Mouse (Mus musculus) ovary, postnatal 36 days (tissue): Measurements from ENCODE around the gene Hand2.

ENCODE experiments used
- DNase-seq: peaks from one replicate; pipeline ENCODE4 v3.0.0; 2022; ENCODE audit warnings: low spot score, mixed read lengths

Gene Hand2

DNA sequence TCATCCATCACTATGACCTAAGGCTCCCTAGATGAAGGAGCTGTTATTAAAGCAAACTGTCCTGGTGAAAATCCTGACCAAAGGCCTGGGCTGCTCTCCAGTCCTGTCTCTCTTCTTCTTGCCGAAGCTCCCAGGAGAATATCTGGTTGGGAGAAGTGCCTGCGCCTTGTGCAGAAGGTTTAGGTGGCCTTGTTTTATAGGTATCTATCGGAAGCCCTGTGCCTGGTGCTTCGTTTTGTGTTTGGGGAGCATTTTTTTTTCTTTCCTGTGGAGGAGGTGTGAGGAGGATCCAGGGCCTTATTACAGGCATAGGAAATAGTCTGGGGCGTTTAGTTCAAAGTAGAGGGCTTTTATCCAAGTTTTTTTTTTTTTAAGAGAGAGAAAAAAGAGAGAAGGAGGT is 3.9 kb downstream of the Hand2 start:
- no peak for DNase-seq

DNA sequence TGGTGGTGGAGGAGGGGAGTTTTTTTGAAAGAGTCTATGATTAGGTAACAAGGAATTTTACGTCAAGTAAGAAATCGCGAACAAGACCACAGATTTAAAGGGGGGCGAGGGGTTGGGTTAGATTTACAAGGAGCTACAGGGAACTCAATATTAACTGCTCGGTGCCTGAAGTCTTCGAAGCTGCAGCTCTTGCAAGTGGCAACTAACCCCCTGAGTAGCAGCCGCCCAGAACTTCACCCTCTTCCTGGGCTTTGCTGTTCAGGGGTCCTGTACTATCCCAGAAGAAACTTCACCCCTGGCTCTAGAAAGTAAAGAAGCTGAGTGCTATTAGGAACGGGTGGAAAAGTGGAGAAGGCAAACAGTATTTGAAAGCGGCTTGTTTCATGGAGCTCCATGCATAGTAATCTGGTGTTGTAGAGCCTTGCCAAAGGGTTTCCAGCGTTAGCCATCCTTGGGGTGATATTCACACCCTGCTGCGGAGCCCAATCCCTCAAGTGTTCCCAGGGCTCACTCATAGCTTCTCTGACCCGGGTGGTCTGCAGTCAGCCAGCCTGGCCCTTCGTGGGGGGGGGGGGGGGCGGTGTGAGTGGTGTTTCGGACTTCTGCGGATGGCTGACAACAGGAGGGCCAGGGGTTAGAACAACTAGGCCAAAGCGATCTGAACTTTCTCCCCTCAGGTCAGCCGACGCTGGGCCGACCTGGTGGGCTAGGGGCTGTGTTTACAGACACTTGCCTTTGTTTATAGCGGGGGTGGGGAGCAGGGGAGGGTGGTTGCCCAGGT is 4.5 kb downstream of the Hand2 start:
- DNase-seq, result no peak

DNA sequence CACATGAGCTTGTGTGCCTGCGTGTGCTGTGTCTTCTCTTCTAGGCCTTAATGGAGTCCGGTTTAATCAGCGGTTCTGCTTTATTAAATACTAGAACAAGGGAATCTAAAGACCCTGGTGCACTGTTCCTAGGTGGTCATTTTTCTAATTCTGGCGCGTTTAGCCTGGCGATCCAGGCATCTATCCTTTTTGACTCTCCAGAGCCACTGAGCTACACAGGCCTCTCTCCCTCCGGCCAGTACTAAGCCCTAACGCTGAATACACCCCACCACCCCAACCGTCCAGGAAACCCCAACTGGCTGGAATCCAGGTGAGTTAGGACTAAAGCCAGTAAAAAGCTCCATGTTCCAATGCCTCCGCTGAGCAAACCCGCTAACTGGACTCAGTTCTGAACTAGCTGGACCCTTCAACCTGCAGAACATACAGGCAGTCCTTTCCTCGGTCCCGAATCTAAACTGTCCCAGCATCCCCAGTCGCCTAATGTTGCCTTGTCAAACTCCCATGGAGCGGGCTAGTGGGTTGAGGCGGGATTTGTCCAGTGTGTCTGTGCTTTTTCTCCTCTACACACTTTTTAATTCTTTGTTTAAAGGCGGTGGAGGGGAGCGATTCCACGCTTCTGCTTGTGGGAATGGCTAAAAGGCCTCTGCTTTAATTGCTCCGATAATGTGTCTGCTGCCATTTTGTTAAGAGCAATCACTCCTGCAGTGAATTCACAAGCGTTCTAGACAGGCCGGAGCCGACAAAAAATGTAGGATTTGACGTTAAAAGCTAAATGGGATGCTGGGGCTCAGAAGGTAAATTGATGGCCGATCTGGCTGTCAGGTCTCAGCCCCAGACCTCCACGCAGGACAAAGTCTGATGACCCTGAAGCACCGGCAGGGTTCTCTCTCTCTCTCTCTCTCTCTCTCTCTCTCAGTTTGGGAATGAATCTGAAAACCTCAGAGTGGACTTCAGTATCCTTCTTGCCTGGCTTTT is 5.6 kb downstream of the Hand2 start:
- DNase-seq, result no peak

DNA sequence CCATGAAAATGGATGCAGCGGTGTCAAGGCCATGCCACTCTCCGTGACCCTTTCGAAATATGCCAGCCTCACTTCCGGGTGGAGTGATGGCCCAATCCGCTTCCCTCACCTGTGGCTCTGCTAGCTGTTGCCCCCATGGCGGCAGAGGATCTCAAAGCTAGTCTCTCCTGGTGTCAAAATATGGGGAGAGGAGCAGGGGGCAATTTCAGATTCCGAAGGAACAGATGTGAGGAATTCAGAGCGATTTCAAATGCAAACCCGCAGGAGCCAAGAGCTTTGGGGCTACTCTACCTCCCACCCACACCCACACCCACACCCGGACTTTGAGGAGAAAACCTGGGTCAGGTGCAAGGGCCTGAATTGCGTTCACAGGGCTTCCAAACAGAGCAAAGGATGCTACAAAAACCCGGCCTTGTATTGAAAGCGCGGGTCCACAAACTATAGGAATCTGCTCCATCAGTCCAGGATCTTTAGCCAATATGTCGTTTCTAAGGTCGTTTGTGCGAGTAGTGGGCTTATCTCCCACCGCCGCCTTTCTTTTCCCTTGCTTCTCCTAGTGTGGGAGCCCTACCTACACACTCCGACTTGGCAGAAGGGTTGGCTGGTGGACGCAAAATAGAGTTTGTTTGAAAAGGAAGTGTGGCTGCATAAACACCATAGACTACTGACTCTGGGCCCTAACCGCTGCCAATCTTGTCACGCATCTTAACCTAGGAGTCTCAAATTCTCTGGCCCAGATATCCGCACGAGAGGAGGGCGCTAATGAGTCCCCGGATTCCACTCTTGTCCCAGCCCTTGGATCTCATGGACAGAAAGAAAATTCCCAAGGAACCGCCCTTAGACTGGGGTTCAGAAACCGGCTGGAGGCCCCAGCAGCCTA is 6.7 kb downstream of the Hand2 start:
- no peak for DNase-seq

GRCm38 (mm10) chr8:57328161-57328920 is 7.6 kb downstream of the Hand2 start:
- no peak for DNase-seq

GRCm38 (mm10) chr8:57328931-57329341 is 8.2 kb downstream of the Hand2 start:
- DNase-seq, result no peak

DNA sequence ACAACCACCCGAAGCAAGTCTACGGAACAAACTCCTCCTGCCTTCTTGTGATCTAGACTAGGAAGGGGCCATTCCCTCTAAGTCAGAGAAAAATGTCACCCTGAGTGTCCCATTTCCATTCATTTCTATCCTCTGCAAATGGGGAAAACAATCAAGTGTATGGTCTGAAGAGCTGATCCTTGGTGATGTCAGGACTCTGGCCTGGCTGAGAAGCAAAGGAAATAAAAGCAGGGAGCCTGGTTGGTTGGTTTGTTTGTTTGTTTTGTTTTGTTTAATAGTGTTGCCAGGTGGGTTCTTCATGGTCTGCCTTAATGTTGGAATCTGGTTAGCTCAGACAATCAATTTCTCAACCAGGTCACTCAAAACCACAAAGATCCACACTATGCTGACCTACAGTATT is 9.3 kb downstream of the Hand2 start:
- DNase-seq, result no peak

DNA sequence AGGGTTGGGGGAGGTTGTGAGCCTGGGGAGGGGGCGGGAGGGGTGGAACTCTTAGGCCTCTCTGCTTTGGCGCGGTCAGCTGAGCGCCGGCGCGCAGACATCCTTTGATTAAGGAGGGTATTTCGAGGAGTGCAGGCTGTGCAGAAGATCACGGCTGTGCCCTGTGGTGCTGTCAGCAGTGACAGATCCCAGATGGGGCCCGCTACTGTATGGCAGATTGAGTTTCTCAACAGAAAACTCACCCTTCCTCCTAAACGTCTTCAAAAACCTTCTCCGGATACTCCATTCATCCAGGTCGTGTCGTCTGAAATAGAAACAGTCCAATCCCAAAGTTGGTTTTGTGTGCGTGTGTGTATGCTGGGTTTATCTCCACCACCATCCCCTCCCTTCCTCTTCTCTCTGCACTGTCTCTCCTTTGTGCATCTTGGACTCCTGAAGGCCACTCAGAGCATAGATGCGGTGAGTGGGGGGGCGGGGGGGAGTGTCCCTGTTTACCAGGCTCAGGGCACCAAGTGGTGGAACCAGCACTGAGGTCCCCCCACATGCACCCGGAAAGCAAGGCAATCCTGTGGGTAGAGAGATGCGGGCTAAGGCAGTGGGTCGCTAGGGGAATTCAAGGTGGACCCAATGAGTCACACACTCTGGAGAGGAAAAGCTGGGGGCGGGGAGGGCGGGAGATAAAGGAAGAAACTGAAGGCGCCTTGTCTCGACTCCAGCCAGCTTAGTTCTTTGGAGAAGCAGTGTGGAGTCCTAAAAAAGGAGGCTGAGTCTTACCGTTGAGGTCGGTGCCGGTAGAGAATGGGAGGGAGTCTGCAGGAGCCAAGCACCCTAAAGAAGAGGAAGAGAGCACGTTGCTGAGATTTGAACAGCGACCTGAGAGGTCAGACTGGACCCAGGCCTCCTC is 11.2 kb downstream of the Hand2 start:
- no peak for DNase-seq

- no peak for DNase-seq
These were observed 12.1 kb downstream of the Hand2 start for GRCm38 (mm10) chr8:57332676-57333482.

DNA sequence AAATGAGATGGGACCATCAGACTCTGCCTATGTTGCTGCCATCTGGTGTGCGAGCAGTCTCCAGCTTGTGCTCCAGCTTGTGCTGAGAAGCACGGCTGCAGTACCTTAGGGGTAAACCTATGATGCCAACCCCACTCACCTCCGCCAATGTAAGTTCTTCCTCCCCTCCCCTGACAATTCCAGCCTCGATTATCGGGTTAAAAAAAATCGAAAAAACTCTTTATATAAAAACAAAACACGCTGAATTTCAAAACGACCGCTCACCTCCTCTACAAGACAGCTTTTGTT is 12.6 kb downstream of the Hand2 start:
- DNase-seq, result no peak

DNA sequence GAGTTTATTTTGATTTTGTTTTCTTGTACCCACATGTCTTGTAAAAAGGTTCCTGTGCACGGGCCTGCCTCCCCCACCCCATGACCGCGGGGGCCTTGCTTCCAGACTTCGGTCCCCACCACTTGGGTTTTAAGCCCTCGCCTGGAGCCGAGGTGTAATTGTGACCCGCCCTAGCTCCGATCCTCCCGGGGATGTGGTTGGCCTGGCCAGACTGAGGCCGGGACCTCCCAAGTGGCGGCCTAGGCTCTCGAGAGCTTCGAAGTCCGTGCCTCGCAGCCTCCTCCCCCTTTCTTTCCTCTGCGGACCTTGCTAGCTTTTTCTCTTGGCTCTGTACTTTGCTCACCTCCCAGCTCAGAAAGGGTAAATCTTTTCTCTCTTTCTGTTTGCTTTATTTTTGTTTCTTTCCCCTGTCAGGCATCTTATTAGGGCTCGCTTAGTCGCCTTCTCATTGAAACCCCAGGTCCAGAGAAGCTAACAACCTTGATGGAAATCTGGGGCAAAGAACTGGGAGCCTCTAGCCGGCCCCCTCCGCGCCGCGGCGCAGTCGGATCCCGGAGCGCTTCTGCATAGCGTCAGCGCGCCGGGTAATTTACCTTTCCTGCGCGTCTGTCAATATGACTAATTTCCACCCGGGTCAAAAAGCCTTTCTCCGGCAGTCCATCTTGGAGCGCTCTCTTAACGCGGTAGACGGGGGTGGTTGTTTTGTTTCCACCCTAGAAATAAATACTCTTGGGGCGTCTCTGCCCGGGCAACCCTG is 13.2 kb downstream of the Hand2 start:
- peak; percentile 17 for DNase-seq

DNA sequence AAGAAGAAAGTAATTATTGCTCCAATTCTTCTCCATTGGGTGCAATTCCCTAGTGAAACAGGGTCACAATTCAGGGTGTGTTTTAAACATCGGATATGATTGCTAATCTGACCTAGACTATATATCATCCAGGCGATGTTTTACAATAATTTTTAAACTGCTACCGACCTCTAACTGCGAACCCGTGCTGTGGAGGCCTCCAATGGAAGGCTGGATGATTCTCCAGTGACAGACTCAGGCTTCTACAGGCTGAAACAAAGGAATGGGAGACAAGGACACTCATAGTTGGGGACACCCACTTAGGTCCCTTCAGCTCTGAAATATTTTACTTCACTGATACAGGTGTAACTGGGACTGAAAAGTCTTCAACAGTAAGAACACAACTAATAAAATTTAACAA is 13.9 kb downstream of the Hand2 start:
- DNase-seq, result no peak

DNA sequence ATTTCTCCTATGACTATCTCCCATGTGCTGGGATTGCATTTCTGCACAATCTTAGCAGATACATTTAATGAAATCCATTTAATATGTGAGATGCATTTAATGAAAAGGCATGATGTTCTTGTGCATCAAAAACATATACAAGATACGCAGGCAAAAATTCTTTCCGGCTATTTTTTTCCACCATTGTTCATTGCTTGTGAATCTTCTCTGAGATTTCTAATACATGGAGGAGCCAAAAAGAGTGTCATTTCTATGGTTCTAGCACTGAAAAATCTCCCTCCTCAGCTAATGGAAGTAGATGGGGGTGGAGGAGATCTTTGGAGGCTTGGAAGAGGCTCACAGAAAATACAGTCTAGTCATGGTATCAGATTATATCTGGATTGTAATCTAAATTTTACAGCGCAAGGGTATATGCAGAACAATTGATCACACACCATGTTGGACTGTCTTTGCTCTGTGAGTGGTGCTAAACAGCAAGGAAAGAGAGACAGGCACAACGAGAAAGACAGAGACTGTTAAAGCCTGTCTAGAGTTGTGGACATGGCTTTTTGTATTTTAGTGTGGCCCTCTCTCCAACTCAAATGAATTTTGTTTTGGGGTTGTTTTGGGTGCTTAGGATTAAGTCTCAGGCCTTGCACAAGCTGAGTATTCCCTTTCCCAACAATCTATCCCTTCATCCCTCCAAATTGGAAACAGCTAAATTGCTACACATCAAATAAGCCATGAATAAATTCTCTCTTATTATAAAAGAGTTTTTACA is 16.7 kb downstream of the Hand2 start:
- DNase-seq, result no peak

DNA sequence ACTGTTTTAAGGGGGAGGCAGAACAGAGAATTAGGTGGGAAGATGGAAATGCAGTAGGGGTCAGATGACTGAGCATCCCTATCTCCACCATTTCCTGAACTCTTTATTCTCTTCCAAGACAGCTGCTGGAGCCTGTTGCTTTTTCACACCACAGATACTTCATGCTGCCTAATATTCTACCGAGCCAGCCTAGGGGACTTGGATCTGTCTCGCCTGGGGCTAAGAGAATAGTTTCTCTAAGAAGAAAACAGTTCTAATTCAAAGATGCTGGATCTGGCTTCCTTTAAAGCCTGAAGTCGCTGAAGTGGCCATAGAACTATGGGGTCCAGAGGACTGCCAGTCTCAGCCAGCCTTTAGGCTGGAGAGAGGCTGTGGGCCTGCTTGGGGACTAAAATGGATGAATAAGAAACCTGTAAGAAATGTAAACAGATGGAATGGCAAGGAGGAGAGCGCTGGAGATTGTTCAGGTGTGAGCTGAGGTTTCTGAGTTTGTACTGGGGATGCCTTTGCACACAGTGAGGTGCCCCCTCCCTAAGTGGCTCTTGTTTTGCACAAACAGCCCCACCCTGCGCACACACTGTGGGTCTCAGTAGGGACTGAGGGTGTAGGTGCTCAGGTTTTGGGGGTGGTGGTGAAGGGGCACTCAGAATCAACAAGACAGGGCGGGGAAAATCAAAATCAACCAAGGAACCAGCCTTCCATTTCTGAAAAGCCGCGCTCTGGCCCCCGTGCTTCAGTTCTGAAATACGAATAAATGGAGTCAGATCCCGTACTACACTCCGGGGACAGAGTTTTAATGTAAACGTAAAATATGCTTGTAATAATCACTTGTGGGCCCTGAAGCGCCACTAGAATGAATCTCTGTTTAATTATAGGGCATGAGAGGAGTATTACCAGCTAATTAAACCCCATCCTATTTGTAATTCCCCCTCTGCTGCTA is 19.2 kb downstream of the Hand2 start:
- DNase-seq, result no peak

DNA sequence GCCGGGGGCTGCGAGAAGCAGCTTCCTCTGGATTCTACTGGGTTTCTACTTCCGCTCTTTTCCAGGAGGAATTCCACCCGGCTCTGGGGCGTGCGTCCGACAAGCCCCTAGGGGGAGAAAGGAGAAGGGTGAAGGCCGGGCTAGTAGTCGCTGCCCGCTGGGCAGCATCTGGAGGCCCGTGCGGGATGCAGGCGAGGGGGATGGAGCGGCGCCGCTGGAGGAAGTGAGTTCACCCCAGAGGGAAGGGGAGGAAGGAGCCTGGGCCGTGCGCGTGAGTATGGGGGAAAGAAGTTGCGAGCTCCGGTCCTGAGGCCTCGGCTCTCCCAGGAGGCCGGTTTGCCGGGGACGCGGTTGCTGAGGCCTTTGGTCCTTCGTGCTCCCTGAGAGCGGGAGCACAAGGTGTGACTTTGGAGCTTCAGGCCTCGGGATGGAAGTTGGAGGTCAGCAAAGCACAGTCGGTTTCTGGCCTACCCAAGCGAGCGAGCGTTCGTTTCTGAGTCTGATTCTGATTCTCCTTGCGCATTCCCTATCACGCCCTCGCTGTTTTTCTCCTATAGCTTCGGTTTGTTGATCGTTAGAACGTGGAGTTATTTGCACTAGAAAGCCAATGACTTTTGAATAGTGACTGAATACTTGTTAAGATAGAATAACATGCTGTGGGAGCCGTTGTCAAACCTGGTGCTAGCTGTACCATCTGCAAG is 20.2 kb downstream of the Hand2 start:
- DNase-seq, result no peak

GRCm38 (mm10) chr8:57341541-57341840 is 20.7 kb downstream of the Hand2 start:
- no peak for DNase-seq
